Mouse (Mus musculus) kidney, postnatal 14 days (tissue): Measurements from ENCODE around the gene Ramp2.

Experiments used
- DNase-seq: peaks from one replicate; pipeline ENCODE4 v3.0.0; 2022; ENCODE audit warnings: mixed read lengths

Ramp2 gene

DNA sequence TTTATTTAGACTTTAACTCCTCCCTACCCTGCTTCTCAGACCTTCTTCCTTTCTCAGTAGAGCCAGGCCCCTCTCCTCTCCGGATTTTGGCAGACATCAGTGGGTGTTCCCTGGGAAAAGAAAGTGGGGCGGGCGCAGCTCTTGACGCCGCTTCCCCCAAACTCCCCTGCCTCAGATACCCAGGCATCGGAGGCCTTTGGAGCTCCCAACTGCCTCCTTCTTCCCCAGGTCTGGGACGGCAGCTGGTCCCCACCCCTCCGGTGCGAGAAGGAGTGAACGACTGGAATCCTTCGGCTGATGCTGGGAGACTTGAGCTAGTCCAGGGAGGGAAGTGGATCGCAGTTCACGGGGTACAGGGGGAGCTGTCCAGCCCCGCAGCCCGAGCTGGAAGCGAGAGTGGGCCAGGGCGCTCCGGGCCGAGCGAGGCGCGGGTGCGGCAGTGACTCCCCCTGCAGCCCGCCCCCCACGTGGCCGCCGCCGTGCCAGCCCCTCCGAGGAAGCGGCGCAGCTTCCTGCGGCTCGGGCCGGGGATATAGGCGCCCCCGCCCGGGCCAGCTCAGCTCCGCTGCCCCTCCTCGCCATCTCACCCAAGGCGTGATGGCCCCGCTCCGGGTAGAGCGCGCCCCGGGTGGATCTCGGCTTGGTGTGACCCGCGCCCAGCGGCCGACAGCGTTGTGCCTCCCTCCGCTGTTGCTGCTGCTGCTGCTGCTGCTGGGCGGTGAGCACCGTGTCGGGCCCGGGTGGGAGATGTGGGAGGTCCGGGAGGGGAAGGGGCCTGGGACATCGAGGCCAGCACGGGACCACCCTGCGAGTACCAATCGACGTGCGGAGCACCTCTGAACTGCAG lies at the start of gene Ramp2:
TSS of gene Ramp2 (plus strand) at position 174 of the 847 bp plus-strand sequence.
- DNase-seq: peak; percentile 81

DNA sequence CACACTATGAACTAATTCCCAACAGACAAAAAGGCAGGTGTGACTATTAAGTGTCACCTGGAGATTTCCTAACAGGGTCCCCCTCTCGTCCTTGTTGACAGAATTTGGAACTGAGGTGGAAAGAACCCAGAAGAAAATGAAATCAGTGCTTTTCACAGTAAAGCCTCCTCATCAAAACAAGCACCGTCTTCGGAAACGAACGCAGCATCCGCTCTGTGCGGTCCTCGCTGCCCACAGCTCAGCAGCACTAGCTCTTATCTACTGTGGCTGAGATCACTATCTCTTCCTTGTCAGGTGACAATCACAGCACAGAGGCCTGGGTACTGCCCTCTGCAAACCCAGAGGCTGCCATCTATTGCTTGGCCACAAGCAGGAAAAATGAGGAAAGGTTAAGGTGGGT lies 49.7 kb upstream of the Ramp2 start:
- no peak for DNase-seq

DNA sequence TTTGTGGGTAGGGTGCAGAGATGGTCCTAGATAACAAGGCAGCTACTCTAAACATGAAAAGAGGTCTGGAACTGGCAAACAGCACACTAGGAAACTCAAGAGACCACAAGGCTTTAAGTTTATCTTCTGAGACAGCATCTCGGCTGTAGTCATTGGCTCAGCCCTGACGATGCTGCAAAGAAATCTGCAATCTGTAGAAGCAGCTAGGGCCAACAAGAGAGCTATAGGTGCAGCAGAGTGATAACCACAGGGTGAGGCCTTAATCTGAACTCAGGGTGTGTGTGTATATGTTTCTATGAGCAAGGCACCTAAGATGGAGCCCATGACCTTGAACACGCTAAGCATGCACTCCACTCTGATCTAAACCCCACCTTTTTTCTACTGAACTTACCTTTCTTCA lies 46.3 kb upstream of the Ramp2 start:
- DNase-seq: no peak

DNA sequence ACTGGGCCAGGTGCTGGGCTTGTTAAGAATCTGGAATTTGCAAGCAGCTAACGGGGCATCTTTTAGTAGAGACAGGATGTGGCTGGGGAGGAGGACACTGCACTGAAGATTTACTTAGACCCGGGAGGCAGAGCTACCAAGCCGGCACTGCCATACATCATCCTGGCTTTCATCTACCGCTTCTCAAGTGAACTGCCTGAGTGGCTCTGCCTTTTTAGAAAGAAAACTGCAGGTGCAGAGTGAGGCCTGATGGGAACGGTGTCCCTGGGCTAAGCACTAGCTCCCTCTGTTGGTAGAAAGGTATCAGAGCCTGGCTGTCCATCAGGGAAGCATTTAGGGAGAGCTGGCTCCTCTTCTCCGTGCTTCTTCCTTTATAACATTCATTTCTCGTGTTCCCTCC lies 44.8 kb upstream of the Ramp2 start:
- DNase-seq: no peak

DNA sequence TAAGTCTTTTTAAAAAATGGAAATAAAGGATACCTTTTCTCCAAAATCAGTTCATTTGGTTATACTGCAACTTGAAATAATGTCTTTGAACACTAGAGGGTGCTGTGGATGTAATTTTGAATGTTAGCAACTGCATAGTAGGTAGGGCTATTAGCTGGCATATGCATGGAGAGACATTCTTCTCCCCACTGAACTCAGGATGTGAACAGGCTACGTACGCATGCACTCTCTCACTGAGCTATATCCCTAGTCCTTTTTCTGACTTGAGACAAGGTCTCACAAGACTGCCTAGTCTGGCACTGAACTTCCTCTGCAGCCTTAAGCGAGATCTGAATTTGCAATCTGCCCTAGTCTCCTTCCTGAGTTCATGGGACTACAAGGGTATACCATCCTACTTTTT lies 33.9 kb upstream of the Ramp2 start:
- peak; percentile 74 for DNase-seq

DNA sequence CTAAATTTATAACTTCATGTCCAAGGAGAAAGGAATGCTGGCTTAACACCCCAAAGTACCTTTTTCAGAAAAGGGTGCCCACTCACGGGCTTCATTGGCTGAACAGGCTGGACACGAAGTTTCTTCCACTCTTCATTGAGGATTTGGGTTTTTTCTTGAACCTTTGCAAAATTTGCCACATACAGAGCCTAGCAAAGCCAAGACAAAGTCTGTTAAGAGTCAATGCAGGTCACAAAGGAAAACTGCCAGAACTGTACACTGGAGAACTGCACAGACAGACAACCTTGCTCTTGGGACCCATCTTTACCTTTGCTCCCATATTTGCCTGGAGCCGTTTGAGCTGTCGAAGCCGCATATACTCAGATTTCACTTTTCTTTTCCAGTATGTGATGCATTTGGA lies 28.9 kb upstream of the Ramp2 start:
- peak; percentile 38 for DNase-seq

DNA sequence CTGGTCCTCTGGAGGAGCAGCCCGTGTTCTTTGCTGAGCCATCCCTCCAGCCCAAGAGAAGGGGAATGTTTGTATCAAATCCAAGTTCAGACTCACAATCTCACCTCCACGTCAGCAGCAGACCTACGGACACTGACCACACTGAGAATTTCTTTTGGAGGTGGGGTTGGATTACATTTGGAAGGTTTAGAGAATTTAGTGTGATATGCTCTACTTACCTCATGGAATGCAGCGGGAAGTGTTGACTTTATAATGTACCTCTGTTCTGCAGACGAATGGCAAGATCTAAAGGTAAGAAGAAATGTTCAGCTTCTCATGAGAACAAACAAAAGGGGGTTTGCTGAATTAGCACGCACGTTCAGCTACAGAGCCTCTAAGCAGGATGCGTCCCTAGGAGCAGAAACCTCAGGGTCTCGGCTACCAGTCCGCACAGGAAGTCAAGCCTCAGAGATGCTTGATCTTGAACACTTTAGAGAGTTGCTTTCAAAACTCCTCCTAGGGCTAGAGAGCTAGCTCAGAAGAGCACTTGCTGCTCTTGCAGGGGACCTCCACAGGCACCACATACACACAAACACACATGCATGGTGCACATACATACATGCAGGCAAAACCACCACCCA lies 27.3 kb upstream of the Ramp2 start:
- peak; percentile 55 for DNase-seq

DNA sequence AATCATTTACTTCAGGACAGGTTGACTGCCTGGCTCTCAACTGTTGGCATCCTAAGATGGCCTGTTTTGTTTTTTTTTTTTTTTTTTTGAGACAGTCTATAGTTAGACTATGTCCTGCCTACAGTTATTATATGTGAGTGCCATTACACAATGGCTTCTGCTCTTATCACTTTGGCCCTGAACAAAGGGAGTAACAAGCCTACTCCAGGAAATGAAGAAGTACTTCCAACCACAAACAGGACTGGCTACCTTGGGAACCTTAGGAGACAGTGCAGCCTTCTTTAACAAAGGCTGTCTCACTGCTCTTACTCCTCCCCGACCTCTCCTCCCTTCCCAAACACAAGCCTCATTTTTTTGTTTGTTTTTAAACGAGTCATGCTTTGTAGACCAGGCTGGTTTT lies 25.0 kb upstream of the Ramp2 start:
- no peak for DNase-seq

DNA sequence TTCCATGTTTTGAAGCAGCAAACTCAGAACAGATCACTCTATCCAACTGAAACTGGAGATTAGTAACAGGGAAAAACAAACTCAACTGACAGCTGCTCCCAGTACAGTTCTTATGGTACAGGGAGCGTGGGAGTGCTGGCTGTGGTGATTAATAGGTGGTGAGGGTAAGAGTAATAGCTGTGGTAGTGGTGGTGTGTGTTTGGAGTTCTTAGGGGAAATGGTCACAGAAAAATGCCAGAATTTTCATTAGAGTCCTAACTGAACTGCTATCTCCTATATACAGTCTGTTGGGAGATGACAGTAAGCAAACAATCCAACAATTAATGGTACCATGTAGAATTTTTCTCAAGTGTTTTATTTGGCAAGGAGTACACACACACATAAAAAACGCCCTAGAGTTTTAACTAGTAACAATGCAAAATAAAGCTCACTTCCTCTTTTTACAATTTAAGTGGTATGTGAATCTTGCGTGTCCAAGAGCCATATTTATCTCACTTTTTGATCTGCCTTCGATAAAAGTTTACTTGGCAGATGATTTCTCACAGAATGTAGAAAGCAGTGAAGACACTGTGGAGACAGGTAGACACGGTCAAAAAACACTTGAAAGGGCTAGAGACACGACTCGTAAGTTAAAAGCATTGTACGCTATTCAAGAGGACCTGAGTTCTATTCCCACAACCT lies 24.4 kb upstream of the Ramp2 start:
- peak; percentile 33 for DNase-seq

DNA sequence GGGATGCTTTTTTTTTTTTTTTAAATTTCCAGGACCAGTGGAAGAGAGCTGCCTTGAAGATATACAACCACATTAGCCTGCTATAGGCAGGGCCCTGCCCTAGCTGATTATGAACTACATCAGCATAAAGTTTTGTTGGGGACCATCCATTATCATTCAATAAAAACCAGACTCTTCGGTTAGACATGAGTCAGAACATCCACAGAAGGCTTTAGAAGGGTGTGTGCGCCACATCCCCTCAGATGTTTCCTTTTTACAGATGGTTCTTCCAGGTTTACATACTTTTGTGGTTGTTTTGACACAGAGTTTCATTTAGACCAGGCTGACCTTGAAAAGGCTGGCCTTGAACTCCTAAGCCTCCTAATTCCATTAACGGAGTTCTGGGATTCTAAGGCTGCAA lies 21.5 kb upstream of the Ramp2 start:
- DNase-seq: no peak

DNA sequence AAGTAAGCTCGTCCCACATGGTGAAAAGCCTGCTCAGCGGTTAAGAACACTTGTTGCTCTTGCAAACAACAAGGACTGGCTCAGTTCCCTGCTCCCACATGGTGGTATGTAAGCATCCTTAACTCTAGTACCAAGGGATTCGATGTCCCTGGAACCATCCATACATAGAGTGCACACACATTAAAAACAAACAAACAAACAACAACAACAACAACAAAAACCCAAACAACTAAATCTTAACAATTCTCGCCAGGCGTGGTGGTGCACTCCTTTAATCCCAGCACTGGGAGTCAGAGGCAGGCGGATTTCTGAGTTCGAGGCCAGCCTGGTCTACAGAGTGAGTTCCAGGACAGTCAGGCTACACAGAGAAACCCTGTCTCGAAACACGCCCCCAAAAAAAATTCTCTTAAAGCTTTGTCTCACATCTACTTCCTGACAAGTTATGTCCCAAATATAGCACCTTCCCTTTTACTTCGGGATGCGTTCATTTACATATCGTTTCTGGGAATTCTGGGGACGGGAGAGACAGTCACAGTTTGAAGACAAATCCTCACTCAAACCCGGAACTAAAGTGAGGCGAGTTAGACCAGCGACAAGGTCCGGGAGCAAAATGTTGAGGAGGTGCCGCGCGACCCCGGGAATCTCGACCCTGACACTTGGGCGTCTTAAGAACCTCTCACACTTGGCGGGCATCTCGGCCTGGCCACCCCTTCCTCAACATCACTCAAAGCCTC lies 20.3 kb upstream of the Ramp2 start:
- no peak for DNase-seq

DNA sequence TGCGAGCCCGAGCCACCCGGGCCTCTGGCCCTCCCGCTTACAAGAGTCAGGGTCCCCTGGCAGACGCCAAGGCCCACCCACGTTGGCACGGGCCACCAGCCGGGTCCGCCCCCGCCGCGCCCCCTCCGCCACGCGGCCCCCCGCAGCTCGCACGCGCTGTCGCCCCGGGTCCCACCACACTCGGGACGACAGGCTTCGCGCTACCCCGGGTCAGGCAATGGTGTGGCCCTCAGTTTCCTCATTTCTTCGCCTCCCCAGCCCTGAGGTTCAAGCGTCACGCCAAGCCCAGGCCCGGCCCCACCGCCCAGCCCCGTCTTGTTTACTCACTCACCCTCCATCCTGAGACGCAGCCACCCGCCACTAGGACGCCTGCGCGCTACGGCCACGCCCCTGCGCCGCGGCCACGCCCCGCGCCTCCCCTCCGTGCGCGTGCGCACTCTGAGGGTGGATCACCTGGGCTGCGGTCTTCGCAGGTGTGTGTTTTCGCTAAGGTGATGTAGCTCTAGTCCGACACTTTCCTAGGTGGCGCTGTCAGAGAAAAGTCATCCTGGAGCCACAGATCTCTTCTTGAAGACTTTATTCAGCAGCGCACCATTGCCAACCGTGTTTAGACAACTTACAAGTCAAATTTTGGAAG lies 19.6 kb upstream of the Ramp2 start, which contains the start of gene Ezh1:
TSS of gene Ezh1 (minus strand) at position 399 of the 637 bp plus-strand sequence.
- peak; percentile 97 for DNase-seq

DNA sequence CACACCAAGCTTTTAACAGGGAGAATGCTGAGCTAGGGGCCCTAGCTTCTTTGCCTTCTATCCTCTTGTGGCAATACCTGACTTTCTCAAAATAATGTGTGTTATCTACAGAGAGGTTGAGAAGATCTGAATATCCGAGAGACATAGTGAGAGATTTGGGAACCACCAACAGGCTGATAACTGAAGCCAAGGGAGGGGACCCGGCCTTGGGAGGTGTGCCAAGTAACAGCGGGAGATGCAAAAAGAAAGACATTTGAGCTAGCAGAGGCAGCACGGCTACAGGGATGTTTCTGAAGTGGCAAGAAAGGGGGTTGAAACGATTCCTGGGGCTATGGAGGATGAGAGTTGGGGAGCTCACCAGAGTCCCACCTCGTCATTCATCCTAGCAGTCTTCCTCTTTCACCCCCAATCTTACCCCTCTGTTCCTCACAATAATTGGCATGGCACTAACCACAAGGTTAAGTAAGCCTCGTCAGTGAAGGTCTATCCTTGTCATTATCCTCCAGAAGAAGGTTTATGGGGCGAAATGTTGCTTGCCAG lies 16.4 kb upstream of the Ramp2 start:
- peak; percentile 45 for DNase-seq

DNA sequence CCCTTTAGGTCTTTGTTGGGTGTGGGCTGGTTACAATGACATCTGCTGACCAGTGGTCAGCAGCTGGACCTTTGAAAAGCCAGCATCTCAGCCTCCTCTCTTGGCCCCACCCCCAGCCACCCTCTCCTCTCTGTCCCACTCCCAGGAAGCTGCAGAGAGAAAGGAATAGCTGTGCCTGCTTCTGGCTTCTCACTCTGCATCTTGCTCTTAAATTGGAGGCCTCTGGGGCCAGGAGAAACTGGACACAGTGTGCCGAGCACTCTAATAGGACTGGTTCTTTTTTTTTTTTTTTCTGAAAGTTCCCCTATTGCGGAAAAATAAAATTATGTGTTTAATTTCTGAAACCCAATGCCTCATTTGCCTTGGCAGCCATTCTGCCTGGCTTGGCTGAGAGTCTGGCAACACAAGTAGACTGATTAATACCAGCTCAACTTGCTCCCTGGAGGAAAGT lies 15.7 kb upstream of the Ramp2 start:
- DNase-seq: peak; percentile 42

DNA sequence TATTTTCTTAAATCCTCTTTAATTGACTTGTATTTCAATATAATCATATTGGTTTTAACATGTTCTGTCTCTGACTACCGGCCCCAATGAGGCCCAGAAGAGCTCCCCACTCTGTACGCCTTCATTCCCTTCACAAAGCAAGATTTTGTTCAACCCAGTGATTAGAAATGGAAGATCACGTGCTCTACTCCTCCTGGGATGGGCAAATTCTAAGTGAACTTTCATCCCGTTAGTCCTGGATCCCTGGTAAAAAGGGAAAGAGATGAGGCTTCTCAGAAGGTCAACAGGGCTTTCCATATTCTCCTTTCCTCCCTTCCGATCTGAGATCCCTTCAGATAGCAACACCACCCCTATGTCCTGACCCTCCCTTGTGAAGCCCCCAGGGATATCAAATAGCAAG lies 15.3 kb upstream of the Ramp2 start:
- DNase-seq: no peak

DNA sequence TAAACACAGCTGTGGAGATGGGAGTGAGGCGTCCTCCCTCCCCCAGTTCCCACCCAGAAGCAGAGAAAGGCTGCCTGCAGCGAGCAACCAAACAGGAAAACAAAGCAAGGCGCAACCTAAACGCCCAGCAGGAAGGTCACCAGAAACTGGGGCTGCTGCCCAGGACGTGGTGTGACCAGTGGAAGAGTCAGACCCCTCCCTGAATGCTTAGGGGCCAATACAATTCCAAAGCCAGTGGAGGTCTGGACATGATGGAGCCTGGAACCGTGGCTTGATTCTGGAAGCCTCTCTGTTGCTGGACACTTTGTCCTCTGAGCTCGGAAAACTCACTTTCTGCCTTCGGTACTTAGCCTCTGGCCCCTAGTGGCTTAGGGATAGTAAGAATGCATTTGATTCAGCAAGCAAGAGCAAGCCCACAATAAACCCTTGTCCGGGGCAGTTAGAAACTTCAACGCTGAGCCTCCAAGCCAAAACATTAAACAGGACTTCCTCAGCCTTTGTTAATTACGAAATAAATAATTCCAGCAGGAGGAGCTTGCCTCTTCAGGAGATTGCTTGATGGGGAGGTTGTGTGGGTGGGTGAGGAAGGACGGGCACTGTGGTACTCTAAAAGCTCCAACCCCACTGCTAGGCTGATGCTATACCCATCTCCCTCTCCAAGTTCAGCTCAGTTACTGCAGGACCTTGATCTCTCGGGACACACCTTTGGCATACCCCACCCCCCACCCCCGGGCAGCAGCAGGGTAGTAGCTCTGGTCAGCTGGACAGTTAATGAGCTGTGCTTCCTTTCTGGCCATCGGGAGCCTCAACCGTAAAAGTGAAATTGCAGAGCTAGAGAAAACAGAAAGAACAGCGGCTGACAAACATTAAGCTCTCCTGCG lies 14.6 kb upstream of the Ramp2 start:
- DNase-seq: peak; percentile 85

DNA sequence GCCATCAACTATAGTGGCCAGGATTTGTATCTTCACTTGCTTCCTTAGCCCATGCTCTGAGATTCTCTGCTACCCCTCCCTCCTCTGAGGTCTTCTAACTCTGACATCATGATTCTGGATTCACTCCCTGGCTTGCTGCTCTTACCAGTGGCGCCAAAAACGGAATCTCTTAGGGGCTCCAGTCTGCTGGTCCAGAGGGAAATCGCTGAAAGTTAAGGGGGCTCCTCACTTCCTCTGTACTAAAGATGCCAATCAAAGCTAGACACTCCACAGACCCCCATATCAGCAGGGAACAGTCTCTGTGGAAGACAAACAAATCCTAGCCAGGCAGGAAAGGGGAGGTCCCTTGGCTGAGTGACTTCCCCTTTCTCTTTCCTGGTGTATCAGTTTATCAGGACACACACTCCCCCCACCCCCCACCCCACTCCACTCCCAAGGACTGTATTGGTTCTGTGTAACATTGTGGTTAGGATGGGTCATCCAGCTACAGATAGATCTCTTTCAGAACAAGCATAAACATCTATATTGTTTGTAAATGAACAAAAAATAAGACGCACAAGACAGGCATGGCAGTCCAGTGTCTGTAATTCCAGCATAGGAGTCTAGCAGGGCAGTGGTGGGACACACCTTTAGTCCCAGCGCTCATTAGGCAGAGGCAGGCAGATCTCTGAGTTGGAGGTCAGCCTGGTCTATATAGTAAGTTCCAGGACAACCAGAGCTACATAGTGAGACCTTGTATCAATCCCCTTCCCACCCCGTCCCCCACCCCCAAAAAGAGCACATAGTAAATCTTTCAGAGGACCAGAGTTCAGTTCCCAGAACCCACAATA lies 13.6 kb upstream of the Ramp2 start:
- DNase-seq: peak; percentile 71

DNA sequence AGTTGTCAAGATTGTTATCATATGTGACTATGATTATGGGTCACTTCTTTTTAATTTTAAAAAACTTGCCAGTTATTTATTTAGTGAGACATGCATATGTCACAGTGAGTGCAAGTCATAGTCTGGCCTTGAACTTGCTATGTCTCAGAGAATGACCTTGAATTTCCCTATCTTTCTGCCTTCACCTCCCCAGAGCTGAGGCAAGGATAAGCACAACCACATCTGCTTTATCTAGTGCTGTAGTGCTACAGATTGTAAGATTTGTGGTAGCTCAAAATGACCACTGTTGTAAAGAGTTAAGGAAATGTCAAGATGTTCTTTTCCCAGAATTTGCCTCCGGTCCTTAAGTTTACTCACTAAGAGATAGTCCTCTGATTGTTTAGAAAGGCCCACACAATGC lies 12.6 kb upstream of the Ramp2 start:
- no peak for DNase-seq

DNA sequence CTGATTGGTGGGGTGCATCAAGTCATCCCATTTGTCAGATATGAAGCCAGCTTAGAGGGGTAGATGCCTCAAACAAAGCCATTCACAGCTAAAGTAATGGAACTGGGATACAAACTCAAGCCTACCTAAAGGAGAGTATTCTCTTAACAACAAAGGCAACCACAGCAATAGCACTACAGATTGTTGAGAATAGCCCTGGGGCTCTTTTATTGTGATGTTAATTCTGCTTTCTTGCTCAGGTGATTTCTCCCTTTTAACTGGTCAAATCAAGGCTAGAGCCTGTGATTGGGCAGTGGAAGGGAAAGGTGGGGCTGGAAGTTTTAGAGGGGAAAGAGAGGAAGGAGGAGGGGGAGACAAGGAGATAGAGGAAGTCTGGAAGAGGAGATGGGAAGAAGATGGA lies 11.7 kb upstream of the Ramp2 start:
- no peak for DNase-seq

DNA sequence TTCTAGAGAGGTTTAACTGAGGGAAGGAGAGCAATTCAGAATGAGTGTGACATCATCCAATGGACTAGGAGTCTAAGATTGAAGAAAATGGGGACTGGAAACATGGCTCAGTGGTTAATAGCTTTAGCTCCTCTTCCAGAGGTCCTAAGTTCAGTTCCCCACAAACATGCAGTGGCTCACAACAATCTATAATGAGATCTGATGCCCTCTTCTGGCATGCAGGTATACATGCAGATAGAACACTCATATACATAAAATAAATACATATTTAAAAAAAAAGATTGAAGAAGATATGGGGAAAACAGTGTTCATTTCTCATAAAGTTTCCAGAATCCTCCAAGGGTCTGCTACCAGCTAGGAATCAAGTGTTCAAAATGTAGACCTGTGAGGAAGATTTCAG lies 10.4 kb upstream of the Ramp2 start:
- DNase-seq: no peak
